Mouse (Mus musculus): ENCODE data around the gene Fgfr2.

Fgfr2 gene

DNA sequence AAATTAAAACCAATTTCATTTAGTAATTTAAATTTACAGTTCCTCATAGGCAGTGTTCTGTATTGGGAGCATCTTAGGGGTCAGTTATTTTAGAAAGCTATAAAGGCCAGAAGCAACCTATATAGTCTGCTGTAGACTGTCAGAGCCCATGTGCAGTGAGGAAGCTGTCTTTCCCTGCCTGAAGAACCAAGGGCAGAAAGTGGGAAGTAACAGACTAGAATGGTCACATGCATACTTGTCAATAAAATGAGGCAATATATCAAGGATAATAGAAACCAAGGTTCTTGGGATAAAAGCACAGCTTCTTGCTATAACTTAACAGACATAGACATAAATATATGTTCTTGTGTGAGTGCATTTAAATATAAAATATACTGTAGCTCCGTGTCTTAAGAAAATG is 2220.2 kb downstream of the Fgfr2 start:
- DNase-seq (ENCODE audit: extremely low read depth, insufficient read length, low spot score): no peak

DNA sequence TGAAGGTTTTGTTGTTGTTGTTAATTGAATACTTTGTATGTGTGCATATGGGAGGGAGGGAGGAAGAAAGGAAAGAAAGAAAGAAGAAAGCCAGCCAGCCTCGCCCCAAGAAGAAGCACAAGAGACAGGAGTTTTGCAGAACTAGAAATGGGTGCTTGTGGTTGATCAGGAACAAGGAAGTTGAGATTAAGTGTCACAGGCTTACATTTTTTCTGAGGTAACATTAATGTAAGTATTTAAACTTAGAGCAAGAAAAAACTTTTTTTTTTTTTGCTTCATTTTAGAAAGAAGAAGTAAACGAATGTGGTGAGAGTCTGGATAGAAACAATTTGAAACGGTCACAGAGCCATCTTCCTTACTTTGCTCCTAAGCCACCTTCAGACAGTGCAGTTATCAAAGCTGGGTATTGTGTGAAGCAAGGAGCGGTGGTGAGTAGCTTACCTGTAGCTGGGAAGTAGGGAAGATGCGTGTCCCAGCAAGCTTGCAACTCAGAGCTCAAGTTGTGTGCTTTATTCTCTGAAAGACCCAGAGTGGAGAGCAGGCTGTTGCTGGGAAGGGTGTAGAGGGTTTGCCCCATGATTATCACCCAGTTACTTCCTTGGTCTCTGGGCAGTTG is 2222.8 kb downstream of the Fgfr2 start:
- DNase-seq (ENCODE audit: extremely low read depth, insufficient read length, low spot score): no peak

DNA sequence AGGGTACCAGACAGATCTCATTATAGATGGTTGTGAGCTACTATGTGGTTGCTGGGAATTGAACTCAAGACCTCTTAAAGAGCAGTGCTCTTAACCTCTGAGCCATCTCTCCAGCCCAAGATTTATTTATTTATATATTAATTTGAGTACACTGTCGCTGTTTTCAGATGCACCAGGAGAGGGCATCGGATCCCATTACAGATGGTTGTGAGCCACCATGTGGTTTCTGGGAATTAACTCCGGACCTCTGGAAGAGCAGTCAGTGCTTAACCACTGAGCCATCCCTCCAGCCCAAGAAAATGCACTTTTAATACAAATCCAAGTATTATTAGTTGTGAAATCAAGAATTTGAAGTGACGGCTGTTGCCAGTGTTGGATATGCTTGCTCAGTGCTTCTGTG is 2224.8 kb downstream of the Fgfr2 start:
- DNase-seq (ENCODE audit: extremely low read depth, insufficient read length, low spot score): peak; percentile 25

DNA sequence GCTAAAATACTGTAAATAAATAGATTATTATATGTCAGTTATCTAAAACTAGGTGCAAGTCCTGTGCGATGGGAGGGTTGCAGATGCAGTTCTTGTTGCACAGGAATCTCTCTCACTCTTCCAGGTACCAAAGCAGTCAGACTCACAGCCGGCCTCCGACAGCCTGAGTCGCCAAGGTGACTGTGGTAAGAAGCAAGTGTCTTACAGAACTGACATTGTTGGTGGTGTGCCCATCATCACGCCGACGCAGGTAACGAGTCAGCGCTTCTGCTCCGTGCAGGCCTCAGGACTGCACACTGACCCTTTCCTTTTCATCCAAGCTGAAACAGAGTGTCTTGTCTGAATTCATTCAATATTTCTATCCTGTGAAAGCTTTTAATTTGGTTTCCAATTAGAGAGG is 2225.9 kb downstream of the Fgfr2 start:
- DNase-seq (ENCODE audit: extremely low read depth, insufficient read length, low spot score): no peak

DNA sequence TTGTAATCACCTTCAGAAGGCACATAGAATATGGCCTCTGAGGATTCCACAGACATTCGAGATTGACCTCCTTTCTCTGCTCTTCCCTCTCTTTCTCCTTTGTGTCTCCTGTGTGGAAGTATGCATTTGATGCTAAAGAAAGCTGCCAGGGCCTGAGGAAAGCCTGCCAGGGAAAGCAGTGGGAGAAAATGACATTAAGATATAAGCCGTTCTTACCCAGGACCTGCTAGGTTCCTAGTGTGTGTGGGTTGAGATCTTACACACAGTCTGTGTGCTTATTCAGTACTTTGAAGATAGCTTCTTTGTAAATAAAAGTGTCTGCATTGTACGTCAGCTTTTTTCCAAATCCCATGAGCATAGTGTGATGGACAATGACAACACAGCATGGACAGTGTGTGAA is 2227.1 kb downstream of the Fgfr2 start:
- no peak for DNase-seq (ENCODE audit: extremely low read depth, insufficient read length, low spot score)

DNA sequence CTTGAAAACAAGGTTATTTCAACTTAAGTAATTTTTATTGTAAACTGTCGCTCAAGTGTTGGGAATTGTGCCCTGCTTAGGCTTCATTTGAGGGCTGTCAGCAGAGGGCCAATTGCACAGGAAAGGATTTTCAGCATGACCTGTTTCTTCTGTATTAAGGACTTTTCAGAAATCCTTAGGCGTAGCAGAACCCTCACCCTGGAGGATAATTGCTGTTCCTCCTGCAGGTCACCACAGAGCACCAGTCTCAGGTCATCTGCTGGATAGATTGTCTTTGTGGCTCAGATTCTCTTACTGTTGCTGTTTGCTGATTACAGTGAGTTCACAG is 2227.6 kb downstream of the Fgfr2 start:
- no peak for DNase-seq (ENCODE audit: extremely low read depth, insufficient read length, low spot score)

DNA sequence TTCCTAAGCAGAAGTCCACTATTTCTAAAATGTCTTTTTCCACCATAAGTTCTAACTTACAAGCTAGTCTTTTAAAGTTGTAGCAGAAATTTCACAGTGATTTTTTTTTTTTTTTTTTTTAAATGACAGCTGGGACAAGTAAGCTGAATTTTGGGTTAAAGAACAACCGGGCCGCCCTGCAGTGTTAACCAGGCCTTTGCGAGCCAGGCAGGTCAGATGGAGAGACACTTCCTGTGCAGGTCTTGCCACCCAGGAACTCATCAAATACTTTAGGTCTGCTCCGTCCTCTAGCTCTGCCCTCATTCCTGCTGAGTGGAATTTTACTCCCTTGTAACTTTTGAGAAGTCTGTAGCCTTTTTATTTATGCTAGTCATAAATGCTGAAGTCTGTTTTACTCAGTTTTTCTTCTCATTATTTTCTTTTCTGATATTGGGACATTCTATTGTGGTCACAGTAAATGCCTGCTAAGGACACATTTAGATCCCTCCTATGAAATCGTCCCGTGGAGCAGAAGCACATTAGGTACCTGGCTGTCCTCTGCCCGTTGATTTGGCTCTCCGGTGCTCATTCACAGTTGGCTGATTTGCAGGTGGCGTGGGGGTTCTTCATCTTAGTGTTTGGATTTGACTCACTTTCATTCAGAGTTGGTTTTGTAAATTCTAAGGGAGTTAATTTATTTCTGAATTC is 2228.1 kb downstream of the Fgfr2 start:
- DNase-seq (ENCODE audit: extremely low read depth, insufficient read length, low spot score): no peak

DNA sequence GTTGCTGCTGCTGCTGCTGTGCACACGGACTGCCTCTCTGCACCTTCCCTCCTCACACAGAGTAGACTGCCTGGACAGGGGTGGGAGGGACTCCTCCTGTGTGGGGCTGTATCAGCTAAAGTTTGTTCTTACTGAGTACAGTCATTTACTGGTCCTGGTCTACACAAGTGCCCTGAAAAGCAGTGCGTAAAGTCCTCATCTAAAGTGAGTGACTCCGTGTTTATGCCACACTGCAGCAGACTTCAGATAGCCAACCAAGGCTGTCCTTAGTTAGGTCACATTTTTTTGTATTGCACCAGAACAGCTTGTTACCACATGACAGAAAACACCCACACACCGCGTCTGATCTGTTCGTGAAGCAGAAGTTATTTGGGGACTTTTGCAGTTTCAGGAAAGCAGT is 2230.2 kb downstream of the Fgfr2 start:
- DNase-seq (ENCODE audit: extremely low read depth, insufficient read length, low spot score): no peak

DNA sequence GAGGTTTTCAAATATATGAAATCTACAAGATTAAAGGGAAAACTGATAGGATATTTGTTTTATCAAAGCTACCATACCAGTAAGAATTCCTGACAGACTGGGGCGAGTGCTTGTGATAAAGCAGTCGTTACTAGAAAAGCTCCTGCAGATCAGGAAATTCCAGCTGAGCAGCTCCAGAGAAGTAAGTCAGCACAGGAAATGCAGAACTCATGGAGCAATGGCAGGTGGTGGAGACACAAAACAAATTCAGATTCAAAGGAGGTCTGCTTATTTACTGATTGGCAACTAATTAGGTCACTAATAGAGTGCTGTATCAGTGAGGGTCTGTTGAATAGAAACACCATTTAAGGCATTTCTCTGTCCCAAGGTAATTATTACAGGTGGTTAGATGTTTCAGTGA is 2232.3 kb downstream of the Fgfr2 start:
- DNase-seq (ENCODE audit: extremely low read depth, insufficient read length, low spot score): no peak

DNA sequence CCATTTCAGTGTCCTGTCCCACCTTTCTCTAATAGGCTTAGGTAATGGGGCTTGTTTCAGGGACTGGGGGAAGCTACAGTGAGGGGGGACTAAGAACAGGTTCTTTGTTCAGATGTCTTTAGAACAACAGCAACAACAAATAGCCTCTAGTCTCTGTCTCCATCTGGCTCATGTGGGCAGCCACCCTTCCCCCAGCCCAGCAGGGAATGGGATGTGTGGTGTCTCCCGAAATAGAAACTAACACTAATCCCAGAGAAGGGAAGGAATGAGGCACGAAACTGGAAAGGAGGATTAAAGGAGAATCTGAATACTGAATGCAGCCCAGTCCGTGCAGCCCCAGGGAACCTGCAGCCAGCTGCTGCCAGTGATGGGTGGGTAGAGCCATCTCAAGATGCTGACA is 2235.2 kb downstream of the Fgfr2 start:
- DNase-seq (ENCODE audit: extremely low read depth, insufficient read length, low spot score): no peak

DNA sequence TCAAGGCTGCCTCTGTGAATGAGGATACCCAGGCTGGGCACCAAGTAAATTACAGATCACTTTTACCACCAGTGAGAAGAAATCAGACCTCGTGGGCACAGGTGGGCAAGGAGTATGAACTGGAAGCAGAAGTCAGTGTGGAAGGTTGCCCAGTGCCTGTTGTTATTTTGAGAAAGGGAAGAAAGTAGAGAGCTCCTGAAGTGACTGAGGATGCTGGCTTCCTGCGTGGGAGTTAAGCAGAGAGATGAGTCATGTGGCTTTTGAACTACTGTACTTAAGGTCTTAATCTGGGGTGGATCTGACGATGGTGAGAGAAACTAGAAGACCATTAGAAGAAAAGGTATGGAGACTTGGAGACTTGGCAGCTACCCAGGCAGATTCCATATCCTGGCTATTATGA is 2236.9 kb downstream of the Fgfr2 start:
- DNase-seq (ENCODE audit: extremely low read depth, insufficient read length, low spot score): no peak

DNA sequence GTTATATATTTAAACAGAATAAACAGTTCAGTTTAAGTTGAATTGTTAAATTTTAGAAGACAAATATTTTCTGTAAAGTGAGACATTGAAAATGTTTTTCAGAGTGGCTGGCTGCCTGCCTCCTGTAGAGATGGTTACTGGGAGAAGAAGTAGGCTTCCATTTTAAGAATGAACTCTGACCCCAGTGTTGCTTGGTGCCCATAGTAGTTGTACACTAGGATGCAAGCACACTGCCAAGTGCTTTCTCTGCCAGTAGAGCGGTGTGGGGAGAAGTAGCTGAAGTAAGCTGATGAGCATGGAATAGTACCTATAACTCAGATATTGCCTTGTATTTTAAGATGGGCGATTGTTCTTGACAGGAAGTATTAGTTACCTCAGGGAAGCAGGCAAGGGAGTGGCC is 2239.0 kb downstream of the Fgfr2 start:
- no peak for DNase-seq (ENCODE audit: extremely low read depth, insufficient read length, low spot score)

DNA sequence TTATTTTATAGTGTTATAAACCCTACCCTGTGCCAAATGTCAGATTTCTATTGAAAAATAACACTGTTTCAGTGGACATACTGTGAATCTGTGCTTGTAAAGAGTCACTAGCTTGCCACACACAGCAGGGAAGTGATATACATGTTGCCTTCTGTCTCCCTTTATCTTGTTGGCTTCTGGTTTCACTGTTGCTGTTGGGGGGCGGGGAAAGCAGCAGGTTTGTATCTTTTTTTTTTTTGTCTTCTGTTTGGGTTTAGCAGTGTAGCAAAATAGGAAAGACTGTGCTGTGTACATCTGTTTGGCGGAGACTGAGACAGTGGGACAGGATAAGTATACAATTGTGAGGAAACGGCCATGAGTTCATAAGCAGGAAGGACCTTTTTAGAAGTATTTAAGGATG is 2255.9 kb downstream of the Fgfr2 start:
- no peak for DNase-seq (ENCODE audit: extremely low read depth, insufficient read length, low spot score)

DNA sequence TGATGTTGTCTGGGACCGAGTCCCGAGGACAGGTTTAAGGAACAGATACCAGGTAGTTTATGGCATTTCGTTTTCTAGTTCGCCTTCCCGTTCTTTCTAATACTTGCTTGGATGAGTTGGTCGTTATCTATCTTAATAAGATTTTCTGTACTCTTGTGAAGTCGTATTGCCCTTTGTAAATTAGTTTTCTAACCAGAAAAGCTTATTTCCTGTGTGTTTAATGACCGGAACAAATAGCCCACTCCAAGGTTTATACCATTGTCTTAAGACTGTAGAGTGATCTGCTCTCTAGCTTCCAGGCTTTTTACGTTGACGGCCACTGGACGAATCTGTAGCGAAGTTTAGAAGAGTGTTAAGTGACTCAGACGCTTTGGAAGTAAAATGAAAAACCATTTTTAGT is 2256.5 kb downstream of the Fgfr2 start:
- no peak for DNase-seq (ENCODE audit: extremely low read depth, insufficient read length, low spot score)

DNA sequence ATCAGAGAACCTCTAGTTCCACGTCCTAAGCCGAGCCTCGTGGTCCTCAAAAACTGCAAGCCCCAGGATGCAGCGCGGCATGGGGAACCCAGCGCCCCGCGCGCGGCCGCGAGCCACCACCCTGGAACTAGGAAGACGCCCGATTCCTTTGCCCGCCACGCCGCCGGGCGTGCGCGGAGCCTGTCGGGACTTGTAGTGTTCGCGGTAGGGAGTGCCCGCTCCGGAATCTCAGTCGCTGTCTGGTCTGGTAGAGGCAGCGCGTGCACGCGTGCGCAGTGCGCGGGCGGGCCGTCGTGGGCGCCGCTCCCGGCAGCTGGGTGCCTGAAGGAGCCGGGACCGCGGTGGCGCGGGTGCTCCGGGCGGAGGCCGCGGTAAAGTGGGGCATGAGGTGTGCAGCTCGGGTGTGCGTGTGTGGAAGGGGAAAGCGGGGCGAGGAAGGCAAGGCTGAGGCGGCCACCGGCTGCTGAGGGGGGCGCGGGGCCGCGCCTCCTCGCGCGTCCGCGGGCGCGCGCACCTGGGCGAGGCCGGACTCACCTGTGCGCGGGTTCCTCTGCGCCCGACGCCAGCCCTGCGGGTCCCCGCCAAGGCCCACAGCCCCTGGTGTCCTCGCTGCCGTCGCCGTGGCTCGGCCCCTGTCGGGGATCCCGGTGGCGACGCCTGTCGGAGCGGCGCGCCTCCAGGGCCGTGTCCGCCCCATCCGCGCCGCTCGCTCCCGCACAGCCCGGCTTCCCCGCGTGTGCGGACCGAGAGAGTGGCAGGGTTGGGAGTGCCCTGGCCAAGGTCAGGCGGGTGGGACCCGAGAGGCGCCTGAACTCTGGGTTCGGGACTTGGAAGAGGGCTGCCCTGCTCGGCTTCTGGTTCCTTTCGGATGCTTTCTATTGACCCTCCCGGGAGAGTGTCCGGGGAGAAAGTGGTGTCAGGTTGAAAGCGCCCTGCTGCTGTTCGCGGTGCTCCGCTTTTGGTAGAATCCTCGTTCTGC is 2257.2 kb downstream of the Fgfr2 start, which contains the start of gene Plekha1:
TSS of gene Plekha1 (plus strand) at position 144 of the 979 bp plus-strand sequence.
- DNase-seq (ENCODE audit: extremely low read depth, insufficient read length, low spot score): peak; percentile 100

DNA sequence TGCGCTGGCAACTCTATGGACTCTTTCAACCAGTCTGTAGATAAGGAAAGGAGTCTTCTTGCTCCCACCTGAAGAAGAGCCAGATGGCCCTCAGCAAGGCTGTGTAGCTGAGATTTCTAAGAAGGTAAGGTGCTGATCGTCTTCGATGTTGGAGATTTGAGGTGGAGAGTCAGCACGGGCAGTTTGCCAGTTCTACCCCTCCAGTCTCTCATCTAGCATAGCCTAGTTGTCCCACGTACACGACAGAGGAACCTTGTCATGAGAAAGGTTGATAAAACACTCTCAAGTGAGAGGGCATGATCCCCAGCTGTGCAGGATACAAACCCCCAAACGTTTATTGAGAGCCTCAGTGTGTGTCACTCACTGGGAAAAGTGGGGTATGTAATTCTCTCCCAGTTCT is 2258.4 kb downstream of the Fgfr2 start:
- DNase-seq (ENCODE audit: extremely low read depth, insufficient read length, low spot score): no peak

DNA sequence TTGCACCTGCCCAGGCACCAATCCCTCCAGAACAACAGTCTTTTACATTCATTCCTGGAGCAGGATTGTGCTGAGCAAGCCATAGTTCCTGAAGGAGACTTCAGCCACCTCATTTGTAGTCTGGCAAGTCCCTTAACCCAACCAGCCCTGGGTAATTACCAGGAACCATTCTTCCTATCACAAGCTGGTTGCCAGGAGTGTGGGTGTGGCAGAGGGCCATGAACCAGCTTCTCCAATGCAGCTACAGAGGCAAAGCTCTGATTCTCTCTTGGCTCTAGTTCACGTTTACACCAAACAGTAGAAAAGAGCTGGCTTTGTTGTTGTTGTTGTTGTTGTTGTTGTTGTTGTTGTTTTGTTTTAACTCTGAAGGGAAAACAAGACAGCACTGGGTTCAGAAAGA is 2260.6 kb downstream of the Fgfr2 start:
- DNase-seq (ENCODE audit: extremely low read depth, insufficient read length, low spot score): no peak

DNA sequence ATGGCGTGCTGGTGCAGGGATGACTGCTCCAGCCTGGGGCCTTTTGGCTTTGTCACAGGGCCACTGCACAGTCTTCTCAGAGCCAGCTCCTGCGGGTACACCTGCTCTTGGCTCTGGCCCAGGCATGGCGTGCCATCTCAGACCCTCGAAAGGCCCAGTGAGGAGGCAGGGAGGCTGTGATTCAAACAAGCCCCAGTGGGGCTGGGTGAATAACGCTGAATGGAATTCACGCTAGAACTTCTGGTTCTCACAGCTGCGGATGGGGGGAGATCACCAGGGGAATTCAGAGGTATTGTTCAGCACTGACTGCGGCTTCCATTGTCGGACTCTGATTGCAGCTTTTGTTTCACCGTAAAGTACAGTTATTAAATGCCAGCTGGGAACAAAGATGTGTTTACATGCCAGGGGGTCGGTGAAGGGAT is 2262.4 kb downstream of the Fgfr2 start:
- DNase-seq (ENCODE audit: extremely low read depth, insufficient read length, low spot score): peak; percentile 60

DNA sequence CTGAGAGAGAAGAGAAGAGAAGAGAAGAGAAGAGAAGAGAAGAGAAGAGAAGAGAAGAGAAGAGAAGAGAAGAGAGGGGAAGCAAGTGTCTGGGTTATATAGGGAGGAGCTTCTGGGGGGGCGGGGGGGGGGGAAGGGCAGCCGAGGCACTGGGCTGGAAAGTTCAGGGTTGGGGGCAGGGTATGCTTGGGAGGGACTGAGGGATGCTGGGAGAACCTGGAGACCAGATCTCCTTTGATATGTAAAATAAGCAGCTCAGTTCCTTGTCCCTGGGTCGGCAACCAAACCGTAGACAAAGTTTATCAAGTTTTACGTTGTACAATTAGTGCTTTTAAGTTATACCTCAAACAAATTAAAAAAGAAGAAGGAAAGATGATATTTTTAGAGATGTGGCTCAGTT is 2263.2 kb downstream of the Fgfr2 start:
- no peak for DNase-seq (ENCODE audit: extremely low read depth, insufficient read length, low spot score)

DNA sequence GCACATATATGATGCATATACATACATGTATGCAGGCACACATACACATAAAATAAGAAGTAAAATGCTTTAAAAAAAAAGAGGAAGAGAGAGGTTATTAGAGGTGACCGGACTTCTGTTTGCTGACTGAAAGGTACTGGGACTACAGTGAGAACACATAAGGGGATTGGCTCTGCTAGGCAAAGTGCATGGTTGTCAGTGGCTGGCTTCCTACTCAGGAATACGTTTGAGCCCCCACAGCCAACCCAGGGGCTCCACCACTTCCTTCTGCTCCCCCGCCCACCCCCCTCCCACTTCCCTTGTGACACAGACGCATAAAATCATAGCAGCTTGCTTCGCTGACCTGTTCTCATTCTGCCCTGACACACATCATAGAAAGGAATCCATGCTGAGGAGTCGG is 2265.2 kb downstream of the Fgfr2 start:
- DNase-seq (ENCODE audit: extremely low read depth, insufficient read length, low spot score): no peak

DNA sequence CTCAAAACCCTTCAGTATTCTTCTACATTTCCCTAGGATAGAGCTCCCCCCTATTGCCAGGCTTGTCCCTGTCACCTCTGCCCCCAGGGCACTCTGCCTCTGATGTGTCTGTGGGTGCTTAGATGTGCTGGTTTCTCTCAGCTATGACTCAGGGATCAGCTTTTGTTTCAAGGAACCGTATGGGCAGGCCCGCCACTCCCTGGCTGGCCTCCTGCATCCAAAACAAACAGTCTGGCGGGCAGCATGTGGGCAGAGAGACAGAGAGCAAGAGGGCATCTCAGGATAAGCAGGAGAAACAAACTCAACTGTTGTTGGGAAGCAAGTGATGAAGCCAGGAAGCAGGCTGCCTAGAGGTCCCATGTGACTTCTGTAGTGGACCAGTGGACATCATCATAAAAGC is 2267.5 kb downstream of the Fgfr2 start:
- DNase-seq (ENCODE audit: extremely low read depth, insufficient read length, low spot score): peak; percentile 59
